Mouse (Mus musculus) CH12.LX (cell line): ENCODE measurements around the gene Gm45717. TPM values are rescaled to one million over a fixed set of nuclear protein-coding genes. Genes with fewer than 3 reads are reported as not detected.

Source experiments
- DNase-seq: peaks from one replicate; pipeline ENCODE4 v3.0.0-alpha.2; 2013; ENCODE audit errors: extremely low read depth
- H3K27ac ChIP-seq: 2 replicates; pipeline ENCODE4 v1.5.1; 2012; ENCODE audit warnings: low read depth, mild to moderate bottlenecking, control low read depth, moderate library complexity; ENCODE audit not compliant: insufficient read depth
- H3K27me3 ChIP-seq: replicated peaks from 2 replicates; pipeline ENCODE3; 2012; ENCODE audit warnings: inconsistent platforms
- H3K36me3 ChIP-seq, 2 experiments: replicated peaks in 1 of 2; 2 replicates each; pipeline versions ENCODE3 to v1.6.1; 2012; ENCODE audit warnings: inconsistent platforms in 1 of 2, low read length in 1 of 2, mild to moderate bottlenecking in 1 of 2, mixed read lengths in 1 of 2, moderate library complexity in 1 of 2; ENCODE audit not compliant: control insufficient read depth in 1 of 2, insufficient read depth in 1 of 2
- H3K4me1 ChIP-seq, 2 experiments: 2 replicates each; pipeline ENCODE4 v1.6.1; 2012; ENCODE audit warnings: inconsistent platforms in 1 of 2, moderate library complexity in 1 of 2; ENCODE audit not compliant: insufficient read depth in 2 of 2, control insufficient read depth in 1 of 2
- H3K4me2 ChIP-seq: 2 replicates; pipeline ENCODE4 v1.6.1; 2012; ENCODE audit warnings: low read depth, mild to moderate bottlenecking, control low read depth; ENCODE audit not compliant: poor library complexity, insufficient read depth, severe bottlenecking
- H3K4me3 ChIP-seq, 3 experiments: fragments of 150-350 bp in 1 of 3; sonication (generic) in 1 of 3; replicated peaks in 1 of 3; 2 replicates each; pipeline versions ENCODE3 to v1.5.1; 2011 to 2012; ENCODE audit warnings: low read depth in 2 of 3, low read length in 2 of 3, mild to moderate bottlenecking in 2 of 3, moderate library complexity in 2 of 3, control low read depth in 1 of 3, improper control_type of control experiment in 1 of 3, inconsistent platforms in 1 of 3, mixed read lengths in 1 of 3; ENCODE audit not compliant: poor library complexity in 1 of 3
- H3K79me2 ChIP-seq: replicated peaks from 2 replicates; pipeline ENCODE4 v1.6.1; 2012; ENCODE audit warnings: mild to moderate bottlenecking, moderate library complexity; ENCODE audit not compliant: control insufficient read depth, poor library complexity, insufficient read depth, severe bottlenecking; ENCODE audit errors: extremely low read depth
- H3K9ac ChIP-seq: 2 replicates; pipeline ENCODE4 v1.6.1; 2012; ENCODE audit warnings: low read depth, mild to moderate bottlenecking, control low read depth, moderate library complexity; ENCODE audit not compliant: insufficient read depth
- H3K9me3 ChIP-seq: replicated peaks from 2 replicates; pipeline ENCODE3; 2012; ENCODE audit warnings: low read length, inconsistent platforms, mixed read lengths
- CHD1 ChIP-seq: IDR thresholded peaks from 2 replicates; pipeline ENCODE4 v1.6.1; 2012; ENCODE audit warnings: low read depth, low read length, improper control_type of control experiment, inconsistent platforms
- CTCF ChIP-seq, 2 experiments: IDR thresholded peaks in 1 of 2; conservative IDR thresholded peaks in 1 of 2; 2 replicates each; pipeline ENCODE4 v1.5.1; 2011 to 2012; ENCODE audit warnings: low read depth in 2 of 2, low read length in 2 of 2, improper control_type of control experiment in 1 of 2, inconsistent platforms in 1 of 2, mild to moderate bottlenecking in 1 of 2, moderate library complexity in 1 of 2
- ETS1 ChIP-seq: conservative IDR thresholded peaks from 2 replicates; pipeline ENCODE4 v1.6.1; 2012; ENCODE audit warnings: low read depth, mild to moderate bottlenecking, inconsistent platforms, low read length, improper control_type of control experiment, moderate library complexity
- GABPA ChIP-seq: IDR thresholded peaks from 2 replicates; pipeline ENCODE4 v1.6.1; 2012; ENCODE audit warnings: low read depth, low read length, improper control_type of control experiment, inconsistent platforms; ENCODE audit not compliant: insufficient replicate concordance
- HCFC1 ChIP-seq: IDR thresholded peaks from 2 replicates; pipeline ENCODE4 v1.6.1; 2012; ENCODE audit warnings: low read depth, mild to moderate bottlenecking, inconsistent platforms, low read length, improper control_type of control experiment
- IRF4 ChIP-seq: IDR thresholded peaks from 2 replicates; pipeline ENCODE4 v1.6.1; 2014; ENCODE audit warnings: low read depth, mild to moderate bottlenecking, inconsistent platforms, low read length, improper control_type of control experiment
- MAX ChIP-seq: IDR thresholded peaks from 2 replicates; pipeline ENCODE4 v1.6.1; 2011; ENCODE audit warnings: low read length, improper control_type of control experiment
- MXI1 ChIP-seq: IDR thresholded peaks from 2 replicates; pipeline ENCODE4 v1.6.1; 2011; ENCODE audit warnings: mild to moderate bottlenecking, low read depth, low read length, improper control_type of control experiment
- MYC ChIP-seq: IDR thresholded peaks from 2 replicates; pipeline ENCODE4 v1.6.1; 2011; ENCODE audit warnings: low read depth, mild to moderate bottlenecking, improper control_type of control experiment, low read length
- NRF1 ChIP-seq: IDR thresholded peaks from 2 replicates; pipeline ENCODE4 v1.6.1; 2014; ENCODE audit warnings: low read depth, mild to moderate bottlenecking, inconsistent platforms, low read length, improper control_type of control experiment, moderate library complexity
- POLR2A ChIP-seq: IDR thresholded peaks from 2 replicates; pipeline ENCODE4 v1.6.1; 2011; ENCODE audit warnings: low read depth, mild to moderate bottlenecking, improper control_type of control experiment, low read length
- RCOR1 ChIP-seq: conservative IDR thresholded peaks from 2 replicates; pipeline ENCODE4 v1.6.1; 2012; ENCODE audit warnings: low read depth, mild to moderate bottlenecking, inconsistent platforms, low read length, improper control_type of control experiment
- SMC3 ChIP-seq: IDR thresholded peaks from 2 replicates; pipeline ENCODE4 v1.6.1; 2011; ENCODE audit warnings: low read depth, low read length, improper control_type of control experiment
- USF1 ChIP-seq: IDR thresholded peaks from 2 replicates; pipeline ENCODE4 v1.6.1; 2014; ENCODE audit warnings: low read depth, mild to moderate bottlenecking, inconsistent platforms, low read length, improper control_type of control experiment
- USF2 ChIP-seq: conservative IDR thresholded peaks from 2 replicates; pipeline ENCODE4 v1.6.1; 2011; ENCODE audit warnings: low read depth, low read length, improper control_type of control experiment
- ZMIZ1 ChIP-seq: IDR thresholded peaks from 2 replicates; pipeline ENCODE4 v1.6.1; 2012; ENCODE audit warnings: low read depth, mild to moderate bottlenecking, inconsistent platforms, low read length, improper control_type of control experiment
- dilution Hi-C: fragments of 300-500 bp; cut with MboI; formaldehyde crosslinking; loops from 2 replicates; pipeline ENCODE4 v1.14.3; 2020; ENCODE audit warnings: low sequenced_read_pairs; ENCODE audit not compliant: extremely low pct_unique_long_range_greater_than_20kb, extremely low pct_ligation_motif_present
- in situ Hi-C: fragments of 300-500 bp; cut with MboI; formaldehyde crosslinking; loops from 3 replicates; pipeline ENCODE4 v1.14.3; 2019; ENCODE audit warnings: low sequenced_read_pairs, low pct_ligation_motif_present, low pct_unique_long_range_greater_than_20kb, mixed read lengths
- polyA plus RNA-seq: library from polyadenylated mRNA; unstranded; fragments of >175 nt; gene quantifications from 2 replicates; pipeline ENCODE4 v1.2.1, GENCODE M21; 2012; ENCODE audit warnings: low read depth; ENCODE audit not compliant: insufficient read length
- total RNA-seq, 2 experiments: library from RNA; depleted of rRNA; stranded (reverse); fragments of 300-350 nt in 1 of 2; fragments of >200 nt in 1 of 2; gene quantifications; 2 replicates each; pipeline ENCODE4 v1.2.3; 2012 to 2014

Gene Gm45717
- total and polyA plus RNA-seq, 3 experiments: not detected

GRCm38 (mm10) chr7:140919911-140920310 is 35.8 kb downstream of the Gm45717 start:
- H3K4me1 ChIP-seq: peaks cover 17 to 27% of the 10 kb centered on the region in 2 experiments
- H3K9me3 ChIP-seq: peaks cover 2% of the 10 kb centered on the region
- no peak overlapping the region for H3K9ac ChIP-seq
- H3K27ac ChIP-seq: no peak overlapping the region
- H3K27me3 ChIP-seq: peaks cover 19% of the 10 kb centered on the region
- no peaks in the 10 kb centered on the region for H3K79me2 ChIP-seq
- H3K4me3 ChIP-seq: no peak overlapping the region
- no peak for DNase-seq
- in situ Hi-C loops (no loop called here), dilution Hi-C loops (no loop called here)
- no peaks in the 10 kb centered on the region for H3K36me3 ChIP-seq
- TF ChIP-seq HCFC1 (no peak), IRF4 (no peak), USF1 (no peak), MAX (no peak), CTCF (conservative IDR thresholded peaks at IDR 0.05 in 1 of 2, IDR thresholded peaks at IDR 0.05 in 1 of 2; ENCODE audit: low read depth in 2 of 2, low read length in 2 of 2) (no peak), NRF1 (no peak), USF2 (no peak), SMC3 (no peak)
- H3K4me2 ChIP-seq: no peak overlapping the region

- Histone ChIP-seq H3K27ac (no peak overlapping the region), H3K9me3 (no peaks in the 10 kb centered on the region), H3K36me3 (no peaks in the 10 kb centered on the region), H3K4me3 (no peak overlapping the region), H3K79me2 (no peaks in the 10 kb centered on the region), H3K4me1 (peaks cover 9 to 34% of the 10 kb centered on the region in 2 experiments), H3K9ac (no peak overlapping the region), H3K27me3 (peaks cover 2% of the 10 kb centered on the region), H3K4me2 (no peak overlapping the region)
- in situ Hi-C loops: loop anchor here (5.0 kb wide), 1 partner anchor 33 kb away; no protein-coding TSS in a partner anchor
- TF ChIP-seq RCOR1 (no peak), MXI1 (no peak), POLR2A (no peak), SMC3 (no peak), USF2 (no peak), MYC (no peak), ZMIZ1 (no peak), USF1 (no peak), ETS1 (no peak), CHD1 (no peak), NRF1 (no peak), GABPA (no peak)
- no peak for DNase-seq
- dilution Hi-C loops: no loop called here
These were observed 41.6 kb downstream of the Gm45717 start for GRCm38 (mm10) chr7:140914031-140914690.
